Mouse (Mus musculus): ENCODE data around the gene Tymp. TPM values are rescaled to one million over a fixed set of nuclear protein-coding genes. Genes with fewer than 3 reads are reported as not detected.

Gene Tymp
- polyA plus RNA-seq (2015; fragmentation: Nextera tagmentation; extraction: Ambion mirVana): 3.6 and 4.8 TPM in 2 replicates

GRCm38 (mm10) chr15:89376957-89377356 lies at the start of gene Tymp:
TSS of gene Tymp (minus strand) at chr15:89377039.
- H3K4me2 ChIP-seq (replicated peaks; ENCODE audit: low read depth): peak within 1 kb of the TSS; percentile 48
- peaks cover 9% of the 10 kb centered on the region for H3K4me1 ChIP-seq (replicated peaks; ENCODE audit: control insufficient read depth, insufficient read depth, low read length)
- no peak within 1 kb of the TSS for H3K27ac ChIP-seq (ENCODE audit: low read depth, low read length)
- no peaks in the 10 kb centered on the region for H3K9me3 ChIP-seq (ENCODE audit: control insufficient read depth)
- no peak for ATAC-seq
- H3K4me3 ChIP-seq (ENCODE audit: low read depth, low read length): peak within 1 kb of the TSS; percentile 13
- 30% methylated on average over 16 of the region's 16 CpGs for WGBS
- no peak within 1 kb of the TSS for H3K9ac ChIP-seq (ENCODE audit: low read depth, low read length)
- H3K36me3 ChIP-seq (ENCODE audit: control insufficient read depth, insufficient read depth): peaks cover 4% of the 10 kb centered on the region; the same call in 1 of the 2 replicates
- no peak for TF ChIP-seq CTCF (IDR thresholded peaks at IDR 0.05; ENCODE audit: low read depth)
- H3K27me3 ChIP-seq (replicated peaks; ENCODE audit: control insufficient read depth, insufficient read depth, low read length): peaks cover 39% of the 10 kb centered on the region

- Histone ChIP-seq H3K4me2 (replicated peaks; ENCODE audit: low read depth) (no peak within 1 kb of the TSS), H3K4me1 (replicated peaks; ENCODE audit: control insufficient read depth, insufficient read depth, low read length) (0 out of 2 replicates have a peak, but pooled peaks cover 8% of the 10 kb centered on the region), H3K27me3 (replicated peaks; ENCODE audit: control insufficient read depth, insufficient read depth, low read length) (no peaks in the 10 kb centered on the region), H3K4me3 (ENCODE audit: low read depth, low read length) (no peak within 1 kb of the TSS), H3K9ac (ENCODE audit: low read depth, low read length) (no peak within 1 kb of the TSS), H3K9me3 (ENCODE audit: control insufficient read depth) (no peaks in the 10 kb centered on the region), H3K27ac (ENCODE audit: low read depth, low read length) (no peak within 1 kb of the TSS), H3K36me3 (ENCODE audit: control insufficient read depth, insufficient read depth) (peaks cover 29% of the 10 kb centered on the region)
- WGBS: 48% methylated on average over 6 of the region's 6 CpGs
- ATAC-seq: no peak
- TF ChIP-seq CTCF (IDR thresholded peaks at IDR 0.05; ENCODE audit: low read depth): no peak
Measured at GRCm38 (mm10) chr15:89425711-89426121, 48.9 kb upstream of the Tymp start, which contains the start of gene Cpt1b. TSS of gene Cpt1b (minus strand) at chr15:89425863.

GRCm38 (mm10) chr15:89424621-89425020 lies 47.8 kb upstream of the Tymp start:
- H3K36me3 ChIP-seq (ENCODE audit: control insufficient read depth, insufficient read depth): peaks cover 36% of the 10 kb centered on the region
- no peaks in the 10 kb centered on the region for H3K27me3 ChIP-seq (replicated peaks; ENCODE audit: control insufficient read depth, insufficient read depth, low read length)
- H3K27ac ChIP-seq (ENCODE audit: low read depth, low read length): no peak overlapping the region
- no peak overlapping the region for H3K4me2 ChIP-seq (replicated peaks; ENCODE audit: low read depth)
- no peak overlapping the region for H3K9ac ChIP-seq (ENCODE audit: low read depth, low read length)
- ATAC-seq: no peak
- no peaks in the 10 kb centered on the region for H3K9me3 ChIP-seq (ENCODE audit: control insufficient read depth)
- TF ChIP-seq CTCF (IDR thresholded peaks at IDR 0.05; ENCODE audit: low read depth): no peak
- 82% methylated on average over 8 of the region's 8 CpGs for WGBS
- H3K4me1 ChIP-seq (replicated peaks; ENCODE audit: control insufficient read depth, insufficient read depth, low read length): 0 out of 2 replicates have a peak, but pooled peaks cover 8% of the 10 kb centered on the region
- H3K4me3 ChIP-seq (ENCODE audit: low read depth, low read length): no peak overlapping the region

- Histone ChIP-seq H3K4me1 (replicated peaks; ENCODE audit: control insufficient read depth, insufficient read depth, low read length) (no peaks in the 10 kb centered on the region), H3K27me3 (replicated peaks; ENCODE audit: control insufficient read depth, insufficient read depth, low read length) (no peaks in the 10 kb centered on the region), H3K4me3 (ENCODE audit: low read depth, low read length) (no peak overlapping the region), H3K27ac (ENCODE audit: low read depth, low read length) (no peak overlapping the region), H3K9me3 (ENCODE audit: control insufficient read depth) (no peaks in the 10 kb centered on the region), H3K4me2 (replicated peaks; ENCODE audit: low read depth) (no peak overlapping the region), H3K9ac (ENCODE audit: low read depth, low read length) (no peak overlapping the region), H3K36me3 (ENCODE audit: control insufficient read depth, insufficient read depth) (peaks cover 39% of the 10 kb centered on the region)
- no peak for ATAC-seq
- 92% methylated on average over 9 of the region's 9 CpGs for WGBS
- no peak for TF ChIP-seq CTCF (IDR thresholded peaks at IDR 0.05; ENCODE audit: low read depth)
Measured at GRCm38 (mm10) chr15:89421938-89422337, 45.1 kb upstream of the Tymp start.

GRCm38 (mm10) chr15:89415282-89415681 lies 38.4 kb upstream of the Tymp start:
- Histone ChIP-seq H3K27me3 (replicated peaks; ENCODE audit: control insufficient read depth, insufficient read depth, low read length) (no peaks in the 10 kb centered on the region), H3K4me2 (replicated peaks; ENCODE audit: low read depth) (no peak overlapping the region), H3K9me3 (ENCODE audit: control insufficient read depth) (no peaks in the 10 kb centered on the region), H3K36me3 (ENCODE audit: control insufficient read depth, insufficient read depth) (peaks cover 18% of the 10 kb centered on the region), H3K27ac (ENCODE audit: low read depth, low read length) (no peak overlapping the region), H3K9ac (ENCODE audit: low read depth, low read length) (no peak overlapping the region), H3K4me3 (ENCODE audit: low read depth, low read length) (no peak overlapping the region), H3K4me1 (replicated peaks; ENCODE audit: control insufficient read depth, insufficient read depth, low read length) (no peaks in the 10 kb centered on the region)
- ATAC-seq: no peak
- TF ChIP-seq CTCF (IDR thresholded peaks at IDR 0.05; ENCODE audit: low read depth): no peak
- 89% methylated on average over 8 of the region's 8 CpGs for WGBS

GRCm38 (mm10) chr15:89410118-89410517 lies 33.3 kb upstream of the Tymp start, which contains the start of gene Syce3:
TSS of gene Syce3 (minus strand) at chr15:89410503.
- H3K27me3 ChIP-seq (replicated peaks; ENCODE audit: control insufficient read depth, insufficient read depth, low read length): no peaks in the 10 kb centered on the region
- no peak within 1 kb of the TSS for H3K27ac ChIP-seq (ENCODE audit: low read depth, low read length)
- WGBS: 82% methylated on average over 17 of the region's 24 CpGs
- H3K36me3 ChIP-seq (ENCODE audit: control insufficient read depth, insufficient read depth): no peaks in the 10 kb centered on the region
- H3K9ac ChIP-seq (ENCODE audit: low read depth, low read length): no peak within 1 kb of the TSS
- H3K4me2 ChIP-seq (replicated peaks; ENCODE audit: low read depth): no peak within 1 kb of the TSS
- no peaks in the 10 kb centered on the region for H3K9me3 ChIP-seq (ENCODE audit: control insufficient read depth)
- no peak for TF ChIP-seq CTCF (IDR thresholded peaks at IDR 0.05; ENCODE audit: low read depth)
- H3K4me1 ChIP-seq (replicated peaks; ENCODE audit: control insufficient read depth, insufficient read depth, low read length): no peaks in the 10 kb centered on the region
- H3K4me3 ChIP-seq (ENCODE audit: low read depth, low read length): no peak within 1 kb of the TSS
- ATAC-seq: no peak

- H3K27me3 ChIP-seq (replicated peaks; ENCODE audit: control insufficient read depth, insufficient read depth, low read length): no peaks in the 10 kb centered on the region
- H3K27ac ChIP-seq (ENCODE audit: low read depth, low read length): no peak overlapping the region
- H3K4me1 ChIP-seq (replicated peaks; ENCODE audit: control insufficient read depth, insufficient read depth, low read length): no peaks in the 10 kb centered on the region
- no peaks in the 10 kb centered on the region for H3K36me3 ChIP-seq (ENCODE audit: control insufficient read depth, insufficient read depth)
- H3K4me3 ChIP-seq (ENCODE audit: low read depth, low read length): no peak overlapping the region
- no peak for ATAC-seq
- H3K9ac ChIP-seq (ENCODE audit: low read depth, low read length): no peak overlapping the region
- no peak for TF ChIP-seq CTCF (IDR thresholded peaks at IDR 0.05; ENCODE audit: low read depth)
- H3K9me3 ChIP-seq (ENCODE audit: control insufficient read depth): no peaks in the 10 kb centered on the region
- no peak overlapping the region for H3K4me2 ChIP-seq (replicated peaks; ENCODE audit: low read depth)
Measured at GRCm38 (mm10) chr15:89406691-89407090, 29.9 kb upstream of the Tymp start.
